Mouse (Mus musculus) left cerebral cortex, postnatal 10 days (tissue): ENCODE measurements around the gene Stn1. TPM values are rescaled to one million over a fixed set of nuclear protein-coding genes. Genes with fewer than 3 reads are reported as not detected.

Experiments
- DNase-seq, 2 experiments: peaks; one replicate each; pipeline ENCODE4 v3.0.0; 2021 to 2022; ENCODE audit warnings: low spot score in 2 of 2, mixed read lengths in 1 of 2; ENCODE audit errors: extremely low spot score in 1 of 2
- intact Hi-C: fragments of 180-260 bp; cut with DNase I; formaldehyde crosslinking; loops from one replicate; pipeline ENCODE4 v1.15.1; 2025
- total RNA-seq, 2 experiments: library from RNA; stranded (reverse); gene quantifications; 2 replicates each; pipeline ENCODE4 v1.2.3; 2021

Gene Stn1
- total RNA-seq, 2 experiments from 2014 or later: 33.9 to 39.4 TPM

- no peak for DNase-seq
- intact Hi-C loops: no loop called here
These were observed 24.3 kb downstream of the Stn1 start for GRCm38 (mm10) chr19:47512794-47513617.

DNA sequence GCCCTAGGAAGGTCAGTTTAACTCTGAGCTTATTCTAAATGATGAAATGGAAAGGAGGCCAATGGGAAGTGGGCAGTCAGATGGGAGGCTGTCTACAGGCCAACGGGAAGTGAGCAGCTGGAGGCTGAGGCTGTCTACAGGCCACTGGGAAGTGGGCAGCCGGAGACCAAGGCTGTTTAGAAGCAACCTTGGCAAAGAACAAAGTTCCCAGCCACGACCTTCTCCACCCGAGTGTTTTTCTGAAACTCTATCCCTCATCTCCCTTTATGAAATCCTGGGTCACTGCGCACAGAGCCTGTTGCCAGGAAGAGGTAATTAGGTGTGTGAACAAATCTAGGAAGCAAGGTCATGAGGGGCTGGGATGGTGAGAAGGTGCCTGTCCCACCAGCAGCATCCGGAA, 25.3 kb downstream of the Stn1 start:
- DNase-seq: no peak
- intact Hi-C loops: no loop called here

DNA sequence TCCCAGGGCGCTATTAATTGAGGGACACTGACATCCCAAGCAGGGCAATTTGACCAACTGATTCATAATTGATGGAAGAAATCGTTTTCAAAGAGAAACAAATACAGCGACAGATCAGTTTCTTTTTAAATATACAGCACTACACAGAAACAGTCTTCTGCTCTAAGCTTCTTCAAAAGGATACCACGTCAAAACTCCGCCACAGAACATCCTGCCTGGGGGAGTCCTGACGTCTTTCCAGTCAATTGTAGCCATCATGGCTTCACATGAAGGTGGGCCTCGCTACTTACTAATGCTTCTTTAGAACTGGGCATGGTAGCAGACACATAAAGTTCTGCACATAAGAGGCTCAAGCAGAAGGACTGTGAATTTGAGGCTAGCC, 26.0 kb downstream of the Stn1 start:
- intact Hi-C loops: no loop called here
- DNase-seq: no peak

DNA sequence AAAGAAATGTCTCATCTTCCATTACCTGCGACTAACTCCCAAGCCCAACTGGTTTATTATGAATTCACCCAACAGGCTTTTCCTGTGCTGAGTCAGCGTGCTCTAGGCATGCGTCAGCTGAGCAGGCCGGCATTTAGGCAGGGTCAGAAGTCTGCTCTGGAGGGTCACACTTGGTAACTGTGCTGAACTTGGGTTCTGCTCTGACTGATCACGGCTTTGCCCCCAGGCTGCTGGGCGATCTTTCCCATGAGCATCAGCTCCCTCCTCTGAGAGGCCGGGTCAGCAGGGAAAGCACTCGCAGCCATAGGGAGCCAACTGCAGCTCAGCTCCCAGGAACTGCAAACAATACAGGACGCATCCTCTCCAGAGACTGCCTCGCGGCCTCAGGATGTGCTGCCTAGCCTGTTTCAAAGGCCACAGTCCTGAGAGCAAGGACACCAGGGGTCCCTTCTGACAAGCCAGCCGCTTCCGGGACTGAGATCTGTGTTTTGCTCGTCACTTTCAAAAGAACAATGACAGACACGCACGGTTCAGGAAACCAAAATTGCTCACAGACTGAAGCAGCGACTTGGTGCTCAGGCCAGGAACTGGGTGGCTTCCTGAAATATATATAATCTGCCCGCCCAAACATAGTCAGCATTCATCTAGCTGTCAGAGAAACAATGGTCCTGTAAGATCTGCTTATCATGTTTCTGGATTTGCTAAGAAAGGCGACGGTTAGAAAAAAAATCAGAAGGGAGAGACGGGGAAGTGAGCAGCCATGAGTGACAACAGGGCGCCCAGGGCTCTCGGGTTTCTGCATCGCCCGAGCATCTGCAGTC, 26.6 kb downstream of the Stn1 start:
- DNase-seq: peak in 1 of 2 experiments; percentile 65
- intact Hi-C loops: no loop called here

- no peak for DNase-seq
- intact Hi-C loops: no loop called here
These were observed 27.2 kb downstream of the Stn1 start for GRCm38 (mm10) chr19:47510135-47510472.

DNA sequence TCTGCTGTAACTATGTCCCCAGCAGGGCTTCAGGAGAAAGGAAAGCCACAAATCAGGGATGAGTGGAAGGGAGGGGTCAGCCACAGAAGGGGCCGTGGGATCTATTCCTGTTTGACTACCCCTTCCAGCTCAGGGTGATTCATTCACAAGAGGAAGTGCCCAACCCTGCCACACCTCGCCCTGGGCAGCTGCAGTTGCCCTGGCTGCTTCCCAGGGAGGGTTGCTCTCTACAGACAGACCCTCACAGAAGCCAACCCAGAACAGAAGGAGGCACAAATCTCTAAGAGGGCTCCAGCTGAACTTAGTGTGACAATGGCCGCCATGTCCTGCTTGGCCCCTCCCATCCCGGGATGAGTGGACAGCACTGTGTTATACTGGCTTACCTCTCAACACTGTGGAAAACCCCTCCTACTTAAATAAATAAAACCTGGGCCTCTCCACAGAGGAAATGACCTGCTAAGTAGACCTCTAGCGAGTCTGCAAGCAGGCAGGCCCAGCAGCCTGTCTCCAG, 28.5 kb downstream of the Stn1 start:
- DNase-seq: no peak
- intact Hi-C loops: loop anchor here (5.0 to 10.0 kb wide), 2 partner anchors 116 to 223 kb away; partner anchors contain the start of gene Sfr1

- DNase-seq: no peak
- intact Hi-C loops: loop anchor here (5.0 to 10.0 kb wide), 2 partner anchors 117 to 224 kb away; partner anchors contain the start of gene Sfr1
These were observed 29.1 kb downstream of the Stn1 start for GRCm38 (mm10) chr19:47508191-47508590.

GRCm38 (mm10) chr19:47507128-47508121, 29.9 kb downstream of the Stn1 start:
- intact Hi-C loops: loop anchor here (2.0 to 10.0 kb wide), 3 partner anchors 117 to 313 kb away; partner anchors contain the start of gene Sfr1
- DNase-seq: peak; percentile 59 to 60

- no peak for DNase-seq
- intact Hi-C loops: loop anchor here (10.0 kb wide), 1 partner anchor 121 kb away; no protein-coding TSS in a partner anchor
These were observed 33.7 kb downstream of the Stn1 start for GRCm38 (mm10) chr19:47503625-47504024.

DNA sequence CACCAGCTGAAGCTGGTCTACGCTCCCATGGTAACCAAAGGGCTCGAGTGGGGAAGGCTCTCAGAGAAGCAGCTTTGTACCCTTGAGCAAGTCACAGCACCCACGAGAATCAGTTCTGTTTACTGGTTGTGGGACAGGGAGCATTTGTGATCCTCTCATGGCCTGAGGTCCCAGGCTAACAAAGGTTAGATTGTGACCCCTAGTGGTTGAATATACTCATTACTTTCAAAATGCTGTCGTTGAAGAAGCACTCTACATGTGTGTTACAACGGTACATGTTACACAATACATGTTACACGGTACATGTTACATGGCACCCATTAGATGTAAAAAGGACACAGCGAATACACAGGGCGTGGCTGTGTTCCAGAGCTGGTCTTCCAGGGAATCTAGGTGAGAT, 34.7 kb downstream of the Stn1 start:
- DNase-seq: no peak
- intact Hi-C loops: loop anchor here (1.0 to 10.0 kb wide), 2 partner anchors 122 to 146 kb away; no protein-coding TSS in a partner anchor

GRCm38 (mm10) chr19:47500389-47501011, 36.8 kb downstream of the Stn1 start:
- DNase-seq: no peak
- intact Hi-C loops: loop anchor here (10.0 kb wide), 1 partner anchor 124 kb away; no protein-coding TSS in a partner anchor

DNA sequence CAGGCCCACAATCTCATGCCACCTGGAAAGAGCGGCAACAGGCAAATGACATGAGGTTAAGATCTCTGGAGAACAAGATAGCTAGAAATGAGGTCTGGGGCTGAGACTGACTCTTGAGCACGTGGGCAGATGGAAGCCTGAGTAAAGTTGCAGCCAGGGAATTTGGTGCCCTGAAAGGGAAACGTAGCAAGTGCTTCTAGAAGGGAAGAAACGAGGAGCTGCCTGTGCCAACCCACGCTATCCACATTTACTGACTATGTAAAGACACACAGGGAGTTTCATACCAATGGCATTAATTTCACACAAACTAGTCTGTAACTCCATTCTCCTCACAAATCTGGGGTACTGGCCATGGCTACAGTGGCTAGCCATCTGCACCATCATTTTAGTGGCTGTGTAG, 37.5 kb downstream of the Stn1 start:
- intact Hi-C loops: loop anchor here (10.0 kb wide), 1 partner anchor 125 kb away; no protein-coding TSS in a partner anchor
- DNase-seq: no peak

- no peak for DNase-seq
- intact Hi-C loops: no loop called here
These were observed 38.4 kb downstream of the Stn1 start for GRCm38 (mm10) chr19:47498942-47499341.

GRCm38 (mm10) chr19:47497736-47498135, 39.6 kb downstream of the Stn1 start:
- DNase-seq: no peak
- intact Hi-C loops: no loop called here

DNA sequence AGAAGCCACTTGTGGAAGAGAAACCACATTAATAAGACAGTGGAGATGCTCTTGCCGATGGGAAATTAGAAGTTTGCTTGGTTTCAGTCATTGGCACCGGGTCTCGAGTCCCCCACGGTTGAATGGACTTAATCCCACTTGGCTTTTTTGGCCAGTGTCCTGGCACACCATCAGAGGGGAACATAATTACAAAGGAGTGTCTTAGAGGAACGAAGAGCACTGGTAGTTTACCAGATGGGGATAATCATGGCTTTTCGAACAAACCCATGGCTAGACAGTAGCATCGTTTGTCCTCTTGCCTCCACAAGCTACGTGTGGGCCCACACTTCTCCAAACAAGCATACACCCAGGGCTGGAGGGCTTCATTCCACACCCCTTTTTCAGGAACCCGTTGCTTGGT, 40.0 kb downstream of the Stn1 start:
- no peak for DNase-seq
- intact Hi-C loops: no loop called here

GRCm38 (mm10) chr19:47493017-47493997, 44.0 kb downstream of the Stn1 start:
- no peak for DNase-seq

GRCm38 (mm10) chr19:47492422-47492821, 44.9 kb downstream of the Stn1 start:
- intact Hi-C loops: no loop called here

More at GRCm38 (mm10) chr19:47493017-47493997, 44.0 kb downstream of the Stn1 start:
- intact Hi-C loops: no loop called here

More at GRCm38 (mm10) chr19:47492422-47492821, 44.9 kb downstream of the Stn1 start:
- no peak for DNase-seq
